Mouse (Mus musculus) lung, postnatal 0 days (tissue): ENCODE data around the gene Gjb3. TPM values are rescaled to one million over a fixed set of nuclear protein-coding genes. Genes with fewer than 3 reads are reported as not detected.
A peak's percentile ranks its signal among the peaks of the same experiment; 100 is the strongest.

Experiments used
- ATAC-seq: fragments of 200-750 bp; cut with Nextera tagmentation; 2 replicates; pipeline ENCODE4 v1.8.0; 2017; ENCODE audit warnings: moderate library complexity
- DNase-seq: peaks from one replicate; pipeline ENCODE4 v3.0.0-alpha.2; 2016; ENCODE audit warnings: low spot score
- H3K27ac ChIP-seq: fragments of 300-500 bp; sonication (generic); 2 replicates; pipeline ENCODE4 v1.5.1; 2014; ENCODE audit warnings: antibody characterized with exemption, mild to moderate bottlenecking, low read length, mixed read lengths
- H3K27me3 ChIP-seq: fragments of 300-500 bp; sonication (generic); replicated peaks from 2 replicates; pipeline ENCODE4 v1.6.1; 2014; ENCODE audit warnings: low read length, mixed read lengths; ENCODE audit not compliant: insufficient read depth
- H3K36me3 ChIP-seq: fragments of 300-500 bp; sonication (generic); 2 replicates; pipeline ENCODE4 v1.6.1; 2014; ENCODE audit warnings: low read length, mixed read lengths; ENCODE audit not compliant: insufficient read depth
- H3K4me1 ChIP-seq: fragments of 300-500 bp; sonication (generic); 2 replicates; pipeline ENCODE4 v1.6.1; 2014; ENCODE audit warnings: antibody characterized with exemption, low read depth, low read length, mixed read lengths; ENCODE audit not compliant: insufficient read depth
- H3K4me2 ChIP-seq: fragments of 300-500 bp; sonication (generic); replicated peaks from 2 replicates; pipeline ENCODE4 v1.6.1; 2014; ENCODE audit warnings: low read depth, mild to moderate bottlenecking, low read length, moderate library complexity, mixed read lengths
- H3K4me3 ChIP-seq: fragments of 300-500 bp; sonication (generic); 2 replicates; pipeline ENCODE4 v1.5.1; 2014; ENCODE audit warnings: low read depth, low read length
- H3K9ac ChIP-seq: fragments of 300-500 bp; sonication (generic); replicated peaks from 2 replicates; pipeline ENCODE4 v1.6.1; 2014; ENCODE audit warnings: low read depth, mild to moderate bottlenecking
- H3K9me3 ChIP-seq: fragments of 300-500 bp; sonication (generic); 2 replicates; pipeline ENCODE4 v1.6.1; 2016; ENCODE audit warnings: low read length, mixed read lengths
- CTCF ChIP-seq: IDR thresholded peaks from 2 replicates; pipeline ENCODE4 v1.5.1; 2016; ENCODE audit warnings: antibody characterized with exemption, mild to moderate bottlenecking
- EP300 ChIP-seq: IDR thresholded peaks from 2 replicates; pipeline ENCODE4 v1.6.1; 2016; ENCODE audit warnings: antibody characterized with exemption, mild to moderate bottlenecking, control low read depth
- WGBS: fragments of 180-500 bp; shearing (Covaris S2); extraction: QIAGEN DNeasy Blood & Tissue Kit; methylation state at CpG from one replicate; pipeline ENCODE4 v1.1.7; 2014; 5-methylcytosine and 5-hydroxymethylcytosine counted together
- polyA plus RNA-seq: library from polyadenylated mRNA; unstranded; fragments of >200 nt; fragmentation: Nextera tagmentation; extraction: Ambion mirVana; gene quantifications from 2 replicates; pipeline ENCODE4 v1.2.1, GENCODE M21; 2015

The Gjb3 gene
- polyA plus RNA-seq, 1 experiment from 2014 or later = 2.9 TPM

GRCm38 (mm10) chr4:127278451-127279001, 52.1 kb downstream of the Gjb3 start:
- DNase-seq = peak; percentile 9
- ATAC-seq = peak; percentile 77

More at GRCm38 (mm10) chr4:127278451-127279001, 52.1 kb downstream of the Gjb3 start:
- Histone ChIP-seq H3K36me3 (no peaks in the 10 kb centered on the region), H3K9me3 (no peaks in the 10 kb centered on the region), H3K27me3 (no peaks in the 10 kb centered on the region), H3K4me1 (no peaks in the 10 kb centered on the region), H3K4me3 (no peak overlapping the region), H3K27ac (peak overlapping the region; percentile 57; the same call in 1 of the 2 replicates), H3K4me2 (no peak overlapping the region), H3K9ac (no peak overlapping the region)
- TF ChIP-seq CTCF (no peak), EP300 (no peak)
- WGBS = 46% methylated on average over 9 of the region's 9 CpGs

Other genes with a start within 250 kb of the Gjb3 start
- gene Tmem35b, start 207.2 kb downstream of the Gjb3 start, polyA plus RNA-seq = 19.7 and 27.7 TPM in 2 replicates
- gene Dlgap3, start 161.6 kb downstream of the Gjb3 start, polyA plus RNA-seq = 0.10 and 0.18 TPM in 2 replicates
- 60.4 and 66.1 TPM in 2 replicates for gene Smim12, start 87.1 kb downstream of the Gjb3 start, polyA plus RNA-seq
- 56.9 and 58.3 TPM in 2 replicates for gene Gja4, start 16.8 kb downstream of the Gjb3 start, polyA plus RNA-seq
- 0.27 and 0.31 TPM in 2 replicates for gene Gjb4, start 23.2 kb upstream of the Gjb3 start, polyA plus RNA-seq
- 1.7 and 1.9 TPM in 2 replicates for gene Gjb5, start 27.3 kb upstream of the Gjb3 start, polyA plus RNA-seq